Mouse (Mus musculus) cerebellum, adult 11 months (tissue): ENCODE measurements around the gene Cnnm2.
"Not testable (repeated sequence)": the region's sequence is repeated elsewhere in the genome, so short reads cannot be mapped to it uniquely, and the experiment has no call there.

Source experiments
- DNase-seq: peaks from one replicate; pipeline ENCODE4 v3.0.0; 2022

Cnnm2 gene

DNA sequence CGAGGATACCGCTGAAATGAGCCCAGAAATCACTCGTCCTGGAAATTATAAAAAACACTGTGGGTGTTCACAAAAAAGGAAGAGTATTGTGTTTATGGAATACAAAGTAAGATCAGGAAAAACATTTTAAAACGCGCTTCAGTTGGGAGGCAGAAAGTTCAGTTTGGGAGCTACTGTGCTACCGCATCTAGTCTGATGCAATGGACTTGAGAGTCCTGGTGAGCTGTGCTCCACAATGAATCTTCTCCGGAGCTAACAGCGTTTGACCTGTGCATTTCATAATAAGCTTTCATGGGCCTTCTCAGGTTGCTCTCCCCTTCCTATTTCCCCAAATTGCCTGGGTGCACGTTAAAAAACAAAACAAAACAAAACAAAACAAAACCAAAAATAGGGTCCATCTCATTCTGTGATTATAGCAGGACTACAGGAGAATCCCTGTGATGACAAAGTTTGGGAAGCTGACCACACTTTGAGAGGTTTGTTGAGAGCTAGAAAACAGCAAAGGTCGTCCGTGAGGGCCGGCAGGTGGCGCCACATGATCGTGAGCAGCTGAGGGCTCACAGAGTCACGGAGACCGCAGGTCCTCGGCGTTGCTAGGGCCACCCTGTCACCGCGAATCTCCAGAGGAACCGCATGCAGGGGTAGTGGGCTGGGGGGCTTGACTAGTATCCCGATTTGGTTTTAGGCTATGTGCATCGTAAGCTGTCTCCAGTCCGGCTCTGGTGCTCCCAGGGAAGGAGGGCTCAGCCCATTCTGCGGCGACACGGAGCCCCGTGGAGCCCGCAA, 828 bp upstream of the Cnnm2 start:
- DNase-seq, result peak; percentile 87

DNA sequence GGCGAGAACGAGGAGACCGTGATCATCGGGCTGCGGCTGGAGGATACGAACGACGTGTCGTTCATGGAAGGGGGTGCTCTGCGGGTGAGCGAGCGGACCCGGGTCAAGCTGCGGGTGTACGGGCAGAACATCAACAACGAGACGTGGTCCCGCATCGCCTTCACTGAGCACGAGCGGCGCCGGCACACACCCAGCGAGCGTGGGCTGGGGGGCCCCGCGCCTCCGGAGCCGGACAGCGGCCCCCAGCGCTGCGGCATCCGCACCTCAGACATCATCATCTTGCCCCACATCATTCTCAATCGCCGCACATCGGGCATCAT, 535 bp downstream of the Cnnm2 start:
- no peak for DNase-seq

DNA sequence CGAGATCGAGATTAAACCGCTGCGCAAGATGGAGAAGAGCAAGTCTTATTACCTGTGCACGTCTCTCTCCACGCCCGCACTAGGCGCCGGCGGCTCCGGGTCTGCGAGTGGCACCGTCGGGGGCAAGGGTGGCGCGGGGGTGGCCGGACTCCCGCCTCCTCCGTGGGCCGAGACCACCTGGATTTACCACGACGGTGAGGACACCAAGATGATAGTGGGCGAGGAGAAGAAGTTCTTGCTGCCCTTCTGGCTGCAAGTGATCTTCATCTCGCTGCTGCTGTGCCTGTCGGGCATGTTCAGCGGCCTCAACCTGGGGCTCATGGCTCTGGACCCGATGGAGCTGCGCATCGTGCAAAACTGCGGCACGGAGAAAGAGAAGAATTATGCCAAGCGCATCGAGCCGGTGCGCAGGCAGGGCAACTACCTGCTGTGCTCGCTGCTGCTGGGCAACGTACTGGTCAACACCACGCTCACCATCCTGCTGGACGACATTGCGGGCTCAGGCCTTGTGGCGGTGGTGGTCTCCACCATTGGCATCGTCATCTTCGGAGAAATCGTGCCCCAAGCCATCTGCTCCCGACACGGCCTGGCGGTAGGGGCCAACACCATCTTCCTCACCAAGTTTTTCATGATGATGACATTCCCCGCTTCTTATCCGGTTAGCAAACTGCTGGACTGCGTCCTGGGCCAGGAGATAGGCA, 1.0 kb downstream of the Cnnm2 start:
- peak; percentile 51 for DNase-seq

DNA sequence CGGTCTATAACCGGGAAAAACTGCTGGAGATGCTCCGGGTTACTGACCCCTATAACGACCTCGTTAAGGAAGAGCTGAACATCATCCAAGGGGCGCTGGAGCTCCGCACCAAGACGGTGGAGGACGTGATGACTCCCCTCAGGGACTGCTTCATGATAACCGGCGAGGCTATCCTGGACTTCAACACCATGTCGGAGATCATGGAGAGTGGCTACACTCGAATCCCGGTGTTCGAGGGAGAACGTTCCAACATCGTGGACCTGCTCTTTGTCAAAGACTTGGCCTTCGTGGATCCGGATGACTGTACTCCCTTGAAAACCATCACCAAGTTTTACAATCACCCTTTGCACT, 1.6 kb downstream of the Cnnm2 start:
- no peak for DNase-seq

DNA sequence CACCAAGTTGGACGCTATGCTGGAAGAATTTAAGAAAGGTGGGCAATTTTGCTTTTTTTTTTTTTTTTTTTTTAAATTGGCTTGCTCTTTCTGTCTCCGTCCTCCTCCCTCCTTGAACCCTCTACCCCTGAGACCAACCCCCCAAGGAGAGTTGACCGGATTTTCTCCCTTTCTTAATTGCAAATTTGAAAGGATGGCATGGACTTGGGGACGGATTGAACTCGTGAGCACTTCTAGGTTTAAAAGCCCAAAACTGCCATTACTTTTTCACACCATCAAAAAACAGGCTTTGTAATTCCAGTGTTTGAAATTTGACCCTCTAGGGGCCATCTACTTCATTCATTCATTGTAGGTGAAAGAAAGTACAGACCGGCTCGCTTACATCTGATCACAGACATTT, 2.0 kb downstream of the Cnnm2 start:
- no peak for DNase-seq

DNA sequence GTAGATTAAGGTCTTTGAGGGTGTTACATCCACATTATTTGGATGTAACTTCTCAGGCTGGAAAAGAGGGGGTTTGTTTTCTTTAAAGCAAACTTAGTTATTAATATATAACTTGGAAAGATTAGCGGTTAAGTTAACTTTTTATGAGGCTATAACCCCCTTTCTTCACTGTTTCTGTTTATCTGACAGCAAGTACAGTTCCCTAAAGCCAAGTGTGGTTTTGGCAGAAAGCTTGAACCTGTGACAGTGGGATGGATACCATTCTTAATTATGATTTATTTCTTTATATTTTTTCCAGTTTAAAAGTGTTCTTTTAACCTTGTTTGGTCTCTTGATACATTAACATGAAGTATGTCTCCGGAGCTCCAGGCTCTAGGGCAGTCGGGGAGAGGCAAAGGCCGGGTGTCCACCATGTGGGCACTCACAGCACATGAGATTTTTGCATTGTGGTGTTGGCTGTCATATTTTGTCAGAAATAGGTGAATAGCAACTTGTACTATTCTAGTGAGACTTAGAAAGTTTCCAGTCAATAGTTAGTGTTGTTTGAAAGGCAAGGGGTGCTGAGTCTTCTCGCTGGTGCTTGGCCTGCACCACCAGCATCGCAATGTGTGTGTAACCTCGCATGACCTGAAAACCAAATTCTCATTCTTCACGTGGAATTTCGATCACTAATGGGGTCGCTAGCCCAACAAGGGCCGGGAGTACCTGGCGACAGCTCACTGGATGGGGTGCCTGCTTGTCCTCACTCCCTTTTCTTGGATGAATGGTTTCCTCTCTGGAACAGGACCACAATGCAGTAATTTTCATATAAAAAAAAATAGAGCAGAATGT, 2.8 kb downstream of the Cnnm2 start:
- no peak for DNase-seq

DNA sequence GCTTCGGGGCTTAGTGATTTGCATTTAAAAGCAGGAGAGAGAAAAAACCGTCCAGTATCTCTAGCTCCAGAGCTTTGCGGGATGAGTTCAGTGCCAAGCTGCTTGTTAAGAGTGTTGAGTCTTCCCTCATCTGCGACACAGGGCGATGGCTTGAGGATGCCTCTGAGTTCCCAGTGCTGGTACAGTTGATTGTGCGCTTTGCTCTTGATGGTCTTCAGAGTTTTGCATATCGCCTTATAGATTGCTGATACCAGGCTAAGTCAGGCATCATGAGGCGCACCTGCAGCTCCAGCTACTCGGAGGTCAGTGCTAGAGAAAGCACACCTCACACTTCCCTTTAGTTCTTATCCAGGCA, 3.3 kb downstream of the Cnnm2 start:
- DNase-seq, result no peak

DNA sequence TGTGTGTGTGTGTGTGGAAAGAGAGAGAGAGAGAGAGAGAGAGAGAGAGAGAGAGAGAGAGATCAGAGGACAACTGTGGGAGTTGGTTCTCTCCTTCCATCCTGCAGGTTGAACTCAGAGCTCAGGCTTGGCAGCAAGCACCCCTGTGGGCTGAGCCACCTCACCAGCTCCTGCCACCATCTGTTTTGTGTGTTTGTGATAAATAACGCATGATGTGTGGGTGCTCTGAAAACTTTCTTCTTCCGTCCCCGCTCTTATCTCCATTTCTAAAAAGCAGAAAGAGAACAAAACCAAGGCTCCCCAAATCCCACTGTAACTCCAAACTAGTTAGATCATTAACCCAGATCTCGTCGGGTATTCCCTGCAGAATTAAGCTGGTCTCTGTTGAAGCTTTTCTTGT, 4.7 kb downstream of the Cnnm2 start:
- peak; percentile 30 for DNase-seq

DNA sequence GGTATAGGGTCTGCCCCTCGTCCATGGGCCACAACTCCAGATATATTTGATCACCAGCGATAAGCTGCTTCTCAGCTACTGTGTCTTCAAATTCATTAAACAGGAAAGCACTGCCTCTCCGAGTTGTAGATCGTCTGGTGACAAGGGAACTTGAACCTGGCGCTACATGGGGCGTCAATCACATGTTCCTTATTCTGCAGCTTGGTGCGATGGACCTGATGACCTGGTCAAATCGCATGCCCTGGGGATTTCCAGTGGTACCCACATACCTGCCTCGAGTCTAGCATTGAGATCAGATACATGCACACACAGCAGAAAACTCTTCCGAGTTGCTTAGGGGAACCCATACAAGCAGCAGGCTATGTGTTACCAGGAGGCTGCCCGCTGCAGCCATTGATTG, 8.4 kb downstream of the Cnnm2 start:
- no peak for DNase-seq

DNA sequence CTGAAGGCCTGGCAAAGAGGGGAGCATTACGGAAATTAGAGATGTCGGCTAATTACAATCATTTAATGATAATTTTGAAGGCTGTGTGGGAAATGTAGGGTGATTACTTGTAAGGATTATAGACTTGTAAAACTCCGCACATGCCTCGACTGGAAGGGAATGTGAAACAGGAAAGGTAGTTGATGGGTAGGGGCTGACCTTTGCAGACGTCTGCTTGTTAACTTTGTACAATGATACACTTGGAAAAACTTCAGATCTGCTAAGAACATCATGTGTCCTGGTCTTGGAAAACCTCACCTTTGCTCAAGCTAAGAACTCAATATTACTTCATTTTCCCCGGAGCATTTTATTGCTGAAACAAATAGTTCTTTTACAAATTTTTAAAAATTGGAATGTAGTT, 10.4 kb downstream of the Cnnm2 start:
- DNase-seq, result no peak

DNA sequence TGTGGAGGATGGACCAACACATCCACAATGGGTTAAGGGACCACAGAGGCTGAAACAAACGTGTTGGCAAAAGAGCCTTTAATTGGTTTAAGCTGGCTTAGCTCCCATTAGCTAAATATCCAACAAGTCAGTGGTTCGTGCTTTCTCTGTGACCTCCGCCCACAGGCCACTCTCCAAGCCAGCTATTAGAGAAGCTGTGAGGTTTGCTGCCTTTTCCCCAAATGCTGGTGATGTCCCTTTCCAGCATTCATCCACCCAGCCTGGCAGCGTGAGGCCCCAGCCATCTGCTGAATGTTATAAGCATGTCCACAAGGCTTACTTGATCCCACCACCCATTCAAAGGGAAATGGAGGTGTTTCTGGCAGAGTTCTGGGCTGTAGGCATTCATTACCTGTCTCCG, 15.0 kb downstream of the Cnnm2 start:
- no peak for DNase-seq

DNA sequence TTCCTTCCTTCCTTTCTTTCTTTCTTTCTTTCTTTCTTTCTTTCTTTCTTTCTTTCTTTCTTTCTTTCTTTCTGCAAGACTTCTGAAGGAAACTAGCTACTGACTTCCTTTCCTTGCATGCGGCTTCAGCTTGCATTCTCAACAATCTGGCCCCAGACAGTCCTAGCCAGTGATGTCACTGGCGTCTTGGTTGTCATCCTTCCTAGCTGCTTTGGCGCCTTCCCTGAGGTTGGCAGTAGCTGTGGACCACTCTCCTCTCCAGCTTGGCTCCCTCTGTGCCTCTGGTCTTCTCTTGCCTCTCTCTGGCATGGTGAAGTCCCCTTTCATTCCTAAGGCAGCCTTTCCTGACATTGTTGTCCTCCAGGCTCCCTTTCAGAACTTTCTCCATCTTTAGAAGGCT, 15.5 kb downstream of the Cnnm2 start:
- no peak for DNase-seq

DNA sequence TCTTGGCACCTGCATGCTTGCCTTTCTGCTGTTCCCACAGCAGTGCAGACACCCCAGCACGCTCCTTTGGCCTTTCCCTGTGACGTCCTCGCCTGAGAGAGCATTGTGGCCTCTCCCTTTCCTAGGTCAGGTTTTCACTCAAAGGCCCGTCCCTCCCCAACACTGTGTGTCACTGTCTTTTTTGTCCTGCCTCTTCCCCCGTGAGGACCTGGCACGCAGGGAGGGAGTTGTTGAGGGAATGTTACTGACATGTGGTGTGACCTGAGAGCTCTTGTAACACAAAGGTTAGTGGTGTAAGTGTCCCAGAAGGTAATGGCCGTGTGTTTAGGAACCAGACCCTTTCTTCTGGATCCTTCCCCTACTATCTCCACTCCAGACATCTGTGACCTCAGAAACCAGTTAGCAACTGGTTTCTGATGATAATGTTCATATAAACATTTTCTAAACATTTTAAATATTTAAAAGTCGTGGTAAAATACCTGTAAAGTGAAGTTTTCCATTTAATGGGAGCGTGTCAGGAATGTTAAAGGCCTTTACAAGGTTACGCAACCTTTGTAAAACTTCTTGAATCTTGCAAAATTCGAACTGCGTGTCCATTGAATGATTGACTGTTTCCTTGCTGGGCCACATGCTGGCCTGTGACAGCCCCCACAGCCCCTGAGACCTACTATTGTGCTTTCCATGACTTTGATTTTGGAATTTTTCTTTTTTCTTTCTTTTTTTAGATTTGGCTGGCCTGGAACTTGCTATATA, 16.7 kb downstream of the Cnnm2 start:
- no peak for DNase-seq

DNA sequence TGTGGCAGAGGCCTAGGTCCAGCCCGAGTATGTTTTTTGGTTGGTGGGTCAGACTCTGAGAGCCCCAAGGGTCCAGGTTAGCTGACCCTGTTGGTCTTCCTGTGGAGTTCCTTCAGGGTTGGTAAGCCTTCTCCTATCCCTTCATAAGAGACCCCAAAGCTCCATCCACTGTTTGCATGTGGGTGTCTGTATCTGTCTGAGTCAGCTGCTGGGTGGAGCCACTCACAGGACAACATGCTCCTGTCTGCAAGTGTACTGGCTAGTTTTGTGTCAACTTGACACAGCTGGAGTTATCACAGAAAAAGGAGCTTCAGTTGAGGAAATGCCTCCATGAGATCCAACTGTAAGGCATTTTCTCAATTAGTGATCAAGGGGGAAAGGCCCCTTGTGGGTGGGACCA, 17.7 kb downstream of the Cnnm2 start:
- not testable (repeated sequence) for DNase-seq

DNA sequence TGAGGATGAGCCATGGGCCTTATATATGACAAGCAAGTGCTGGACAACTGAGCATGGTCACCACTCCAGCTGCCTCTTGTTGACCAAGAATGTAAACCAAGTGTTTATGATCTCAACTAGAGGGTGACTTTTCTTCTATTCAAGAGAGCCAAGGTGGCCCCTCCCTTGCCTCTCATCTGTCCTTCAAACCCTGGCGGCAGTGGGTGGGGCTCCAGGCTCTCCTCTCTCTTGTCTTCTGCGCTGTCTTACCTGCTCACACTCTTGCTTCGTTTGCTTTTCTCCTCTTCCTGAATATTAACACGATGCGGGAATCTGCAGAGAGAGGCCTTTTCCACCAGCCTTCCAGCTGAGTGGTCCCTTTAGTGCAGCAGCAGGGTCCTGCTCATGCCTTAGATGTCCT, 22.6 kb downstream of the Cnnm2 start:
- no peak for DNase-seq

DNA sequence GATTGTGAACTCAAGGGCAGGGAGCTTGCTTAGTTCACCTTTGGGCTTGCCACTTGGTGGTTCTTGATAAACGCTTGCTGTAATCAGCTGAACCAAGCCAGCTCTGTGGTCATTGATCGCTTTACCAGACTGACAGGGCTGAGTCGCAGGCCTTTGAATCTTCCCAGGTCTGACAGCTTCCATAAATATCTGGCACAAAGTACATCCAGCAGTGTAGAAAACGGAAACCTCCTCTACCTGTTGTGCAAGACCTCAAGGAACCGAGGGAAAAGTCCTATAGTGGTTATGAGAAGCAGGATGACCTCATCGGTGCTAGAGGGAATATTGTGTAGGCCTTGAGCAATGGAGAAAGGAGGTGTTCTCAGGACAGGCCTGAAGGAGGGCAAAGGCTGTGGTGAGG, 23.1 kb downstream of the Cnnm2 start:
- DNase-seq, result no peak

DNA sequence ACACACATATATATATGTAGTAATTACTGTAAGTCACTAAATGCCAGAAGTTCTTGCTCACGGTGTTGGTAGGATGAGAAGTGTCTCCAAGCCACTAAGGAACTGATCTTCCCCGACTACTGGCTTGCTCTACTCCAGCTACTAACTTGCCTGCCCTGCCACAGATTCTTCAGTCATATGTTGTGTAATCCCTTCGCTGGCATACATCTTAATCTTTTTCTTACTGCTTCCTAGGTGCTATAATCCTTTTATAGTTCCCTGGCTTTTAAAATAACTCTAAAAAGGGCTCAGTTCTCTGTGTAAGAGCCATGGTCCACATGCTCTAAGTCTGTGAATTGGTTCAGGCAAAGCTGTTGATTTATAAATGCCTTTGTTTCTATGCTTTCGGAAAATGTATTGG, 24.2 kb downstream of the Cnnm2 start:
- no peak for DNase-seq

DNA sequence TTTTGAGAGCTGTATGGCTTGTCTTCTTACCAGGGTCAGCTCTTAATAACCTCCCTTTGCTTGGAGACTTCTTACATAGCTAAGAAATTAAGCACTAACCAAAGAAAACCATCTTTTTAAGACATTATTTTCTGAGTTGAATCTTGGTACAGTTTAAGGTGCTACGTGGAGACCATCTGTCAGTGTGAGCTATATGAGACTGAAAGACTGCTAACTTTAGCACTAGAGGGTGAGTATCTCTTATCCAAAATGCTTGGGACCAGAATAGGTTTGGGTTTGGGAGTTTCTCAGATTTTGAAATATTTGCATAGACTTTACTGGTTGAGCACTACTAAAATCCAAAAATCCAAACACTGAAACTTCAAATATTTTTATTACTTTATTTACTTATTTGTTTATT, 28.4 kb downstream of the Cnnm2 start:
- DNase-seq, result no peak

DNA sequence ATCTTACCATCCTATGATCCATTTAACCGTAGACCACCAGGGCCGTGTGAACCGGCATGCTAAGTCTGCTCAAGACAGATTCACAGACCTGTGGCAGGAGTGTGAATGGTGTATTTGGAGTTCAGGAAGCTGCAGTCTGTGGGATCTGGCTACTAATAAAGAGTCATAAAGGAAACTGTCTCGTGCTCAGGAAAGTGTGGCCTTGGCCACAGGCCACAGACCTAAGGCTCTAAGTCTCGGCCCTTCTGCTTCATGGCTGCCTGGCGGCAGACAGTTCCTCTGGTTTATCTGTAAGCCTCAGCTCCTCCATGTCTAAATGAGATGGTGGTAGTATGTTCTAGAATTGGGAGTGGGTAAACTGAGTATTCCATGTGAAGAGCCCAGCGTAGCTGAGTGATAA, 30.0 kb downstream of the Cnnm2 start:
- no peak for DNase-seq

DNA sequence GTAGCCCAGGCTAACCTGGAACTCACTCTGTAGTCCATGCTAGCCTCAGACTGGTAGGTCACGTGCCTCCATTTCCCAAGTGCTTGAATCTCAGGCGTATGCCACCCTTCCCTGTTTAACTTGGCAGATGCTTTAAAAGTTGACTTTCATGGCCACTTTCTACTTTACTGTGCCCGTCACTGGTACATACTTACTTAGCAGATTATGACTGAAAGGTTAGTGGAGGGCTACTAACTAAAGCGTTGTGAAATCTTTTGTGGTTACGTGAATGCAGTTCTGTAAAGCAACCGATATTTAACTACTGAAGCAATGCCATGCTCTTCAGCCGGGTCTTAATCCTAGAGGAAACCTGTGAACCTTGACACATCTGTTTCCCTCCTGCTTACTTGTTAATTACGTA, 30.5 kb downstream of the Cnnm2 start:
- DNase-seq, result no peak

DNA sequence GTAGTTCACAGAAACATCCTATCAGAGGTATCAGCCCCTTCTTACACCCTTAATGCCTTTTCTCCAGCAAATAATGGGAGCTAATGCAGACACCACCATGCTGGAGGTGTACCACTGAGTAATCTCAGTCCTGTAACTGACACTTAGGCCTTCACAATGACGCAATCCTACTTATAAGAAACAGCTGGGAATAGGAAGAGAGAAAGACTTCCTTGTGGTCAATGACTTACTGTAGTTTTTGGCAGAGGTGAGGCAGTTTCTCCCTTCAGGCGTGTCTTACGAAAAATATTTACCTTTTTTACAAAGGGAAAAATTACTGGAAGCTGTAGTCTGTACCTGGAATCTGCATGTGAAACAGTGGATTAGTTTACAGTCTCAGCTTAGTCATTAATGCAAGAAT, 31.1 kb downstream of the Cnnm2 start:
- no peak for DNase-seq

DNA sequence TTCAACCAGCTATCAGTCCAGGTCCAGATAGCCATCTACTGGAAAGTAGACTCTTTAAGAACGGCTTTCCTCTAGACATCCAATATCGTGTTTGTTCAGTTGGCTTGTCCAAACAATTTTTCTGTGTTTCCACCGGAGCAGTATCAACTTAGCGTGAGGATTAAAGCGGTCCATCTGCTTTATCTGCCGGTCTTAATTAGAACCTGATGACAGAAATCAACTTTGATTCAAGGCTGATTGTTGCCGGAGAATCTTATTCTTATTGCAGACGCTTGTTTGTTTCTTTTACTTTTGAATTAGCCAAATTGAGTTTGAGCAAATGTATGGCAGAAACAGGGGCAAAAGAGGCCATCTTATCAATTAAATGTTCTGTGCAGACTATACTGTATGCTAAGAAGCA, 32.8 kb downstream of the Cnnm2 start:
- DNase-seq, result no peak

DNA sequence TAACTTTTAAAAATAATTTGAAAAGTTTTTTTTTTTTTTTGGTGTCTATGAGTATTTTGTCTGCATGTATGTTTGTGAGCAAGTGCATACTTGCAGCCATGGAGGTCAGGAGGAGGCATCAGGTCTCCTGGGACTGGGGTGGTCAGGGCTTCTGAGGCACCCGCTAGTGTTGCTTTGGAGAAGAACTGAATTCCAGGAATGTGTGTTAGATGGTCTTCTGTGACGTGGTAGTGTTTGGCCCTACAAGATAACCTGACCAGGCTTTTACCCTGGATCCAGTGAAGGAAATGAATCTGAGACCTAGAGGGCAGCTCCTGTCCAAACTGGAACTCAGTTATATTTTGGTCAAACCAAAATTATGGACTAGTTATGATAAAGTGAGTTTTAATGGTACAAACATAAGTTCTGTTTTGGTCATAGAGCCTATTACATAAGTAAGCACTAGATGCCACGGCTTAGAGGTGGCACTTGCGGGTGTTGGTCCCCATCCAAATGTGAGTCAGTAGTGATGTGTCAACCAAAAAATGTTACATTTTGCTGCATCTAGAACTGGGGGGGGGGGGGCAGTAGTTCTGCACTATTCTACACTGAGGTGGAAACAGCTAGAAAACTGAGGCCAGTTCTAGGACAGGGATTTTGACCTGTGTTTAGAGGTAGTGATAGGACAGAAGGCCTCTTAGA, 38.6 kb downstream of the Cnnm2 start:
- DNase-seq, result no peak
